Mouse (Mus musculus) kidney, adult 10 weeks (tissue): ENCODE data around the gene Bgn. TPM values are rescaled to one million over a fixed set of nuclear protein-coding genes. Genes with fewer than 3 reads are reported as not detected.

Experiments
- polyA plus RNA-seq: library from polyadenylated mRNA; stranded (reverse); fragments of 350-450 nt; fragmentation: Illumina TruSeq; extraction: RNeasy Lipid Tissue Mini Kit (QIAGEN cat#74804); gene quantifications from one replicate; pipeline ENCODE4 v1.2.3, GENCODE M21; 2014; ENCODE audit warnings: low read depth, low replicate concordance

Bgn gene
- 169 TPM for polyA plus RNA-seq

DNA sequence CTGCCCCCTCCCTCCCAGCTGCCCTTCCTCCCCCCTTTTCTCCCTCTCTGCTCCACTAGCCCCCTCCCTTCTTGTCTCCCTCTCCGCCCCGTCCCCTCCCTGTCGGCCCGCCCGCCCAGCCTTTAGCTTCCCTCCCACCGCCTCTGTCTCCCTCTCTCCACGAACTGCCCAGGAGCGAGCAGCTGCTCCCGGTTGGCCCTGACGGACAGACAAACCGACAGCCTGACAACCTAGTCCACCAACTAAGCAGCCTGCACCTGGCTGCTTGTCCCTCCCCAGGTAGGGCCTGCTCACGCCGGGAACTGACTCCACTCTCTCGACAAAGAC, at the start of gene Bgn:
TSS of gene Bgn (plus strand) at position 119 of the 327 bp plus-strand sequence.

DNA sequence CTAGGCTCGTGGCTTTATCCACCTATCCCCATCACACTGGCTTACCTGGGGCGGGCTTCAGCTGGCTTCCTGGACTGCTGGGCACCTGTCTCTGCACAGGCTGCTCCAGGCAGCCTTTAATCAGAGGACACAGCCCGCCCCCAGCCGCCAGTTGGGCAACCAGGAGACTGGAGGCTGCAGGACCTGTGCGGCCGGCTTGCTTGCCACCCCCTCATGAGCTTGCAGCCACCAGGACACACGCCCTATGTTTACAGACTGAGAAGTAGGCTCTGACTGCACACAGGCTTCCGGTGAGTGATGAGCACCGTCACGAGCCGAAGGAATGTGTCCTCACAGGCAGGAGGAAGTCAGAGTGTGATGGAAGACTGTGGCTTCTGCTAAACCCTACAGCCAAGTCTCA, 48.1 kb upstream of the Bgn start, which contains the start of gene Trex2:
TSS of gene Trex2 (minus strand) at position 93 of the 400 bp plus-strand sequence.

DNA sequence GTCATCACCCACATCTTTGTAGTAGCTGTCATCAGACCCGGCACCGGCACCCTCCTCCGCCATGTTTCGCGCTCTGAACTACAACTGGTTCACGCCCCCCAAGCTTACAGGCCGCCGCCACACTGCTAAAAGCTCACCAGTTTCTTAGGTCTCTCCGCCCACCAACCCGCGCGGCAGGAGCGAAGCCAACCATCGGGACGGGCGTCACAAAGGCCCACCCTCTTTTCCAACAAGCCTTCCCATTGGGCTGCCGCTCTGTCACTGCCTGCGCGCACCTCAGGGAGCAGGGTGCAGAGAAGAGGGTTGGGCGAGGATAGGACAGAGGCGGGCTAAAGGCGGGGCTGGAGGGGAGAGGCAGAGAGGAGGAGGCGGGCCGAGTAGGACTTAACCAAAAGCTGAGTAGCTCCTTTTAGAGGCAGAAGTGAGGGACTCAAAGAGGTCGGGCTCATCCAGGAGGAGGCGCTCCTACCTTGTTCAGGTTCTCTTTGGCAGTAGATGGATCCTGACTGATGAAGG, 24.5 kb upstream of the Bgn start, which contains the start of gene Haus7:
TSS of gene Haus7 (minus strand) at position 168 of the 516 bp plus-strand sequence.

Other genes with a start within 250 kb of the Bgn start
- 0.93 TPM for gene Xlr4c, start 240.5 kb upstream of the Bgn start, polyA plus RNA-seq
- gene Xlr3c, start 218.2 kb upstream of the Bgn start, polyA plus RNA-seq: not detected
- 0.65 TPM for gene Xlr5a, start 190.6 kb upstream of the Bgn start, polyA plus RNA-seq
- 0.49 TPM for gene Xlr5c, start 190.6 kb upstream of the Bgn start, polyA plus RNA-seq
- gene Gm45015, start 146.8 kb upstream of the Bgn start, polyA plus RNA-seq: not detected
- 9.1 TPM for gene Zfp275, start 141.0 kb upstream of the Bgn start, polyA plus RNA-seq
- gene Gm18336, start 84.9 kb upstream of the Bgn start, polyA plus RNA-seq: not detected
- not detected for gene Zfp92, start 72.5 kb upstream of the Bgn start, polyA plus RNA-seq
- gene Trex2, start 48.3 kb upstream of the Bgn start, polyA plus RNA-seq: not detected
- 7.4 TPM for gene Haus7, start 24.6 kb upstream of the Bgn start, polyA plus RNA-seq
- not detected for gene Atp2b3, start 19.5 kb downstream of the Bgn start, polyA plus RNA-seq
- gene Dusp9, start 155.8 kb downstream of the Bgn start, polyA plus RNA-seq: 0.32 TPM
- gene Pnck, start 176.5 kb downstream of the Bgn start, polyA plus RNA-seq: not detected
- gene Slc6a8, start 189.5 kb downstream of the Bgn start, polyA plus RNA-seq: 126 TPM
- 215 TPM for gene Bcap31, start 232.6 kb downstream of the Bgn start, polyA plus RNA-seq
- gene Abcd1, start 233.0 kb downstream of the Bgn start, polyA plus RNA-seq: 1.0 TPM